Mouse (Mus musculus): ENCODE data around the gene Bcas1. TPM values are rescaled to one million over a fixed set of nuclear protein-coding genes. Genes with fewer than 3 reads are reported as not detected.

Bcas1 gene
- polyA plus RNA-seq, 1 experiment from 2014 or later: 1.9 TPM

DNA sequence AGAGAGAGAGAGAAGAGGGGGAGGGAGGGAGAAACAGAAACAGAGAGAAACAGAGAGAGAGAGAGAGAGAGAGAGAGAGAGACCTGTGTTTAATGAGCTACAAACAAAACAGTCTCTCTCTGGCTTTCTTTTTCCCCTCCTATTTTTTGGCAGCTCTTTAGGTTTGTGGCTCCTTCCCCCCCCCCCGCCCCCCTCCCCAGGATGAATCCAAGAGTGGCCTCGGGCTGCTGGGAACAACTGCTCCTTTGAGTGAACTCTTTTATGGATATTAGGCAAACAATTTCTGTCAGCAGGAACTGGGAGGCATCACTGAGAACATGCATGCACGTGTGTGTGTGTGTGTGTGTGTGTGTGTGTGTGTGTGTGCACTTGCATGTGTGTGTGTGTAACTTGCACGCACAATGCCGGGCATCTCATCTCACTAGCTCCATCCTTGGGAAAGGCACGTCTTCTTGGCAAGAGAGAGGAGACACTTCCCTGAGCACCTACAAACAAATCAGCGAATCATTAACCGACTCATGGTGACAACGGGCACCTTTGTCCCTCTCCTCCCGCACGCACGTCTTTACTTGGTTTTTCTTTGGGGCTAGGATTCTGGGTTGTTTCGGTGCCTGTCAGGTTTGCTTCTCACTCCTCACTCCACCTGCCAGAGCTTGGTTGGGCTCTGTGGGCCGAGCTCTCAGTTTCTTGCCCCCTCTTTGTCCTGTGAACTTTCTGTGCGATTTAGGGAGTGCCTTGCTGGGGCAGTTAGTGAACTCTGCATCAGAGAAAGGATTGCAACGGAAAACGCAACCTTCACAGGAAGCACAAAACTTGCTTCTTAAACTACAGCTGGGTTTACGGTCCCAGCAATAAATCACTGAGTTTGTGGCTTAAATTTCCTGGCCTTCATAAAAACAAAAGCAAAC is 82.9 kb downstream of the Bcas1 start:
- Histone ChIP-seq H3K27me3 (no peaks in the 10 kb centered on the region), H3K4me1 (peaks cover 53% of the 10 kb centered on the region), H3K27ac (peak overlapping the region; percentile 57), H3K9me3 (no peaks in the 10 kb centered on the region), H3K9ac (no peak overlapping the region), H3K4me3 (no peak overlapping the region), H3K36me3 (no peaks in the 10 kb centered on the region), H3K4me2 (no peak overlapping the region)
- 17% methylated on average over 16 of the region's 18 CpGs for WGBS
- ATAC-seq (ENCODE audit: borderline replicate concordance, extremely low read depth, low FRiP score, low TSS enrichment): peak; percentile 7; the same call in 1 of the 2 replicates

DNA sequence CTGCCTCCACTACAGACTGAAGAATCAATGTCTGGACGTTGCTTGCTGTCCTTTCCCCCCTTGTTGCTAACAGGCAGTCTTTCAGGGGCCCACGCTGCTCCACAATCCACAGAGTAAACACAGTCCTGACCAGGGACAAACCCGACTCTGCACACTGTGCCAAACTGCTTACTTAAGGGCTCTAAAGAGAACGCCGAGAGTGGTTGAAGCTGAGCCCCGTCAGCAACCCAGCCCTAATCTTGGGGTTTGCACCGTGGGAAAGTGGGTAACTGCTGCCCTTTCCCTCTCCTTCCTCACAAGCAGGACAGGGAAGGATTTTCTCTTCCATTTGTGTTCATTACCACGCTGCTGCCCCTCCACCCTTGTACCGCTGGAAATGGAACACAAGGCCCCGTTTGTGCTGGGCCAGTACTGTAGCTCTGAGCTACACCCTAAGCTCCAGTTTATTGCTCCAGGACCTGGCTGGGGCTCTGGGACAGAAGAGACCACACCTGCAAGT is 83.8 kb downstream of the Bcas1 start:
- peak overlapping the region; percentile 77 for H3K27ac ChIP-seq
- ATAC-seq (ENCODE audit: borderline replicate concordance, extremely low read depth, low FRiP score, low TSS enrichment): no peak; the same call in 1 of the 2 replicates
- no peaks in the 10 kb centered on the region for H3K27me3 ChIP-seq
- no peak overlapping the region for H3K9ac ChIP-seq
- H3K4me1 ChIP-seq: peaks cover 49% of the 10 kb centered on the region
- WGBS: 24% methylated on average over 10 of the region's 10 CpGs
- peak overlapping the region; percentile 12; the same call in 1 of the 2 replicates for H3K4me2 ChIP-seq
- H3K4me3 ChIP-seq: no peak overlapping the region
- no peaks in the 10 kb centered on the region for H3K9me3 ChIP-seq
- no peaks in the 10 kb centered on the region for H3K36me3 ChIP-seq

DNA sequence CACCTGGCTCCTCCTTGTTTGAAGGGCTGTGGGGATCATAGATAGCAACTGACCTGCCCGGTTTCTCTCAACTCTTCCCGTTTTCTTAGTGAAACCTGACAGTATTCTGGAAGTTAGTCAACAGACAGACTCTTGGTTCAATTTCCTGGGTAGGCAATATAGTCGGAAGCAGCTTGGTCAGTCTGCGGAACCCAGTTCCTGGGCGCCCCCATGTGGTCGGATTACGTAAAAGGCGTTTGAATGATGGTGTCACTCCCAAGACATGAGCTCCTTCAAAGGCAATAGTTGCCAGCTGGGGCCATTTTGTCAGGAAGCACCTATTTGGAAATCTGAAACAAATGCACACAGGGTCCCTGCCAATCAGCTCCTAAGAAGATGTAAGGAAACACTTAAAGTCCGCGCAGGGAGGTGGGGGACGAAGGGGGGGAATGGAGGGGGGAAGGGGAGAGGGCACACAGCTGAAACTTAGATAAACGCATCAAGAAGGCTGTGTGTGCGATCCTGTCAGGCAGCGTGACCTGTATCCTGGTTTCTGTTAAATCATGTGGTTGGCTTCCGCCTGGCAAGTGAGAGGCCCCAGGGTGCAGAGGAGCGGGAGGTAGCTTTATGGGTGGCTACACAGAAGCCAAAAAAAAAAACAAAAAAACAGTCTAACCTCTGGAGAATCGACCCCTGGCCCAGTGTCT is 84.4 kb downstream of the Bcas1 start:
- H3K27me3 ChIP-seq: no peaks in the 10 kb centered on the region
- peak; percentile 13; the same call in 1 of the 2 replicates for ATAC-seq (ENCODE audit: borderline replicate concordance, extremely low read depth, low FRiP score, low TSS enrichment)
- no peak overlapping the region for H3K4me3 ChIP-seq
- H3K4me1 ChIP-seq: peaks cover 49% of the 10 kb centered on the region
- WGBS: 17% methylated on average over 17 of the region's 17 CpGs
- peak overlapping the region; percentile 77 for H3K27ac ChIP-seq
- H3K9me3 ChIP-seq: no peaks in the 10 kb centered on the region
- H3K4me2 ChIP-seq: peak overlapping the region; percentile 12; the same call in 1 of the 2 replicates
- no peak overlapping the region for H3K9ac ChIP-seq
- H3K36me3 ChIP-seq: no peaks in the 10 kb centered on the region

DNA sequence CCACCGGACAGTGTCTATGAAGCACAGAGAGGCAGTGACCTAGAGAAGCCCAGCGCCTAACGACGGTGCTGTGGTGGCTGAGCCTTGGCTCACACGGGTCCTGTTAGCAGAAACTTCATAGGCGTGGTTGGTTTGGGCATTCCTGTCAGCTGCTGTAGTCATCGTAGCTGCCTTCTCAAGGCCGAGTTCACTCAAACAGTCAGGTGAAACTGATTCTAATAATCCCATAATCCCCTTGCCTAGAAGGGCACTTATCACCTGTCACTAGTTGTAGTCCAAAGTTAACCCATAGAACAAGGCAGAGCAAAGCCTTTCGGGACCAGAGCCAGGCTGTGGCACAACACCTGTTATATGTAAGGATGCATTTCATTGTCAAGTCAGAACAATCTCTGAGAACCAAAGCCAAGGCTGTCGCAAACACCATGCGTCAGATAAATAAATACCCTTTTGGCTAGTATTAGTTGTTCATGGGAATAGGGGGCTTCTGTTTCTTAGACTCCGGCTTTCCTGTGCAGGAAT is 85.3 kb downstream of the Bcas1 start:
- WGBS: 79% methylated on average over 12 of the region's 12 CpGs
- ATAC-seq (ENCODE audit: borderline replicate concordance, extremely low read depth, low FRiP score, low TSS enrichment): no peak
- Histone ChIP-seq H3K36me3 (no peaks in the 10 kb centered on the region), H3K4me2 (no peak overlapping the region), H3K4me1 (peaks cover 42% of the 10 kb centered on the region), H3K27ac (no peak overlapping the region), H3K9me3 (no peaks in the 10 kb centered on the region), H3K9ac (no peak overlapping the region), H3K27me3 (no peaks in the 10 kb centered on the region), H3K4me3 (no peak overlapping the region)

DNA sequence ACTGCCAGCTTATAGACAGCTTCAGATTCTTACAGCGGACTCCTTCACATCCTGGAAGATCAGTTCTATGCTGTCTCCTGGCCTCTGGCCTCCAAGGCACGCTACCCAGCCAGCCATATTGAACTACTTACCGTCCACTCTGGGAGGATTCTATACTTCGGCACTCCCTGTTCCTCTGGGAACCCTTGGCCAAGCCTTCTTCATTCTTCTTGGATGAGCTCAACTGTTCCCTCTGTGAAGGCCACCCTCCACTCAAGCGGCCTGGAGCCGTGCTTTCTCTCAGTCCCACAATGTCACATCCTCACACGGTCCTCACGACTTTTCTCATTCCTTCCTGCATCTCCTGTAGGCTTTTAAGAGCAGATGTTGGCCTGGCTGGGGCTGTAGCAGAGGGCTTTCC is 86.5 kb downstream of the Bcas1 start:
- H3K4me1 ChIP-seq: peaks cover 38% of the 10 kb centered on the region
- WGBS: 73% methylated on average over 8 of the region's 8 CpGs

DNA sequence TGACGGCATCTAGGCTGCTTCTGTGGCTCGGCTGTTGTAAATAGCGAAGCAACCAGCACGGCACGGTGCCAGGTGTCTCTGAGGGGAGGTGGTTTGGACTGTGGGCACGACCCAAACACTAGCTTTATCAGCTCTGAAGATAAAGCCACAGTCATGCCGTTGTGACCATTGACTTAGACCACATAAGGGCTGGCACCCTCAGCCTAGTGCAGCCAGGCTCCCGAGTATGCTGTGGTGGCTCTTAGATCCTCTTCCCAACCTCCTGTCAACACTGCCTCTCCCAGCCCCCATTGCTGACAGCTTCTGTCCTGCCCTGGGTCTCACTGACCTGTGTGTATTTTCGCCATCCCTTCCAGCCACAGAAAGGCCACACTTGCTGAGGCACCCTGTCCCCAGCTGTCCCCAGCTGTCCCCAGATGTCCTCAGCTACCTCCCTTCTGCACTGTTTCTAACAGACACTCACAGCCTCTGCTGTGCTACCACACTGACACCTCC is 91.3 kb downstream of the Bcas1 start:
- peak; percentile 69 for ATAC-seq (ENCODE audit: borderline replicate concordance, extremely low read depth, low FRiP score, low TSS enrichment)
- Histone ChIP-seq H3K36me3 (no peaks in the 10 kb centered on the region), H3K4me2 (no peak overlapping the region), H3K27ac (no peak overlapping the region), H3K27me3 (no peaks in the 10 kb centered on the region), H3K4me1 (peaks cover 8% of the 10 kb centered on the region), H3K9ac (no peak overlapping the region), H3K9me3 (no peaks in the 10 kb centered on the region), H3K4me3 (no peak overlapping the region)
- WGBS: 39% methylated on average over 9 of the region's 9 CpGs

More for the DNA sequence above, 86.5 kb downstream of the Bcas1 start:
- no peak overlapping the region for H3K9ac ChIP-seq
- no peaks in the 10 kb centered on the region for H3K9me3 ChIP-seq
- H3K36me3 ChIP-seq: no peaks in the 10 kb centered on the region
- H3K4me2 ChIP-seq: no peak overlapping the region
- no peak overlapping the region for H3K4me3 ChIP-seq
- H3K27me3 ChIP-seq: no peaks in the 10 kb centered on the region
- no peak overlapping the region for H3K27ac ChIP-seq
- ATAC-seq (ENCODE audit: borderline replicate concordance, extremely low read depth, low FRiP score, low TSS enrichment): no peak

DNA sequence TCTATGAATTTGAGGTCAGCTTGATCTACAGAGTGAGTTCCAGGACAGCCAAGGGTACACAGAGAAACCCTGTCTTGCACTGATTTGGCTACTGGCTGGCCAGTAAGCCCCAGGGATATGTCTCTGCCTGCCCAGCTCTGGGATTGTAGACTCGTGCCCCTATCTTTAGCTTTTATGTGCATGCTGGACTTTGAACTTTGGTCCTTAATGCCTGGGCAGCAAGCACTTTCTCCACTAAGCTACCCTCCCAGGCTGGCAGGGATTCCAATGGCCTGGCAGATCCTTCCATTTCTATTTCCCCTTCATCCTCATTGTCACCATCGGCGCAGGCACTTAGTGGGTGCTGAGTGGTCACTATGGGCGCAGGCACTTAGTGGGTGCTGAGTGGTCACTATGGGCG is 92.5 kb downstream of the Bcas1 start:
- Histone ChIP-seq H3K36me3 (no peaks in the 10 kb centered on the region), H3K27ac (no peak overlapping the region), H3K9ac (no peak overlapping the region), H3K9me3 (no peaks in the 10 kb centered on the region), H3K4me3 (no peak overlapping the region), H3K4me1 (peaks cover 14% of the 10 kb centered on the region), H3K4me2 (no peak overlapping the region), H3K27me3 (no peaks in the 10 kb centered on the region)
- no peak for ATAC-seq (ENCODE audit: borderline replicate concordance, extremely low read depth, low FRiP score, low TSS enrichment)
- WGBS: 93% methylated on average over 5 of the region's 5 CpGs

DNA sequence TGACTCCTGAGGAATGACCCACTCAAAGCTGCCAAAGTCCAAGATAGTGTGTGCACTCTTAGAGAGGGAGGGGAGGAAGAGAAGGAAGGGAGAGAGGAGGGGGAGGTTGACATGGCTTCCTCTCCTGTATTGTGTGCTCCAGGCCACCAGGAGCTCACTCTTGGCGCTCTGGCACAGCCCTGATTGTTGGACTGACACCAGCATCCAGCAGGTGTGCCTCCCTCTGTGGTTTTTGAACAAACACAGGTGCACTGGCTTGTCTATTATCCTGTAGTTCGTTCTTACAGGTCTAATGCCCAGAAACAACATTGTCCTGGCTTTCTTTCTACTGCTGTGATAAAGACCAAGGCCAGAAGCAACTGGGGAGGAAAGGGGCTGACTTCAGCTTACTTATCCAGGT is 95.8 kb downstream of the Bcas1 start:
- WGBS: 68% methylated on average over 2 of the region's 2 CpGs
- no peak for ATAC-seq (ENCODE audit: borderline replicate concordance, extremely low read depth, low FRiP score, low TSS enrichment)
- Histone ChIP-seq H3K27me3 (no peaks in the 10 kb centered on the region), H3K9me3 (no peaks in the 10 kb centered on the region), H3K9ac (no peak overlapping the region), H3K27ac (no peak overlapping the region), H3K4me1 (peaks cover 17% of the 10 kb centered on the region), H3K4me2 (no peak overlapping the region), H3K36me3 (no peaks in the 10 kb centered on the region), H3K4me3 (no peak overlapping the region)

DNA sequence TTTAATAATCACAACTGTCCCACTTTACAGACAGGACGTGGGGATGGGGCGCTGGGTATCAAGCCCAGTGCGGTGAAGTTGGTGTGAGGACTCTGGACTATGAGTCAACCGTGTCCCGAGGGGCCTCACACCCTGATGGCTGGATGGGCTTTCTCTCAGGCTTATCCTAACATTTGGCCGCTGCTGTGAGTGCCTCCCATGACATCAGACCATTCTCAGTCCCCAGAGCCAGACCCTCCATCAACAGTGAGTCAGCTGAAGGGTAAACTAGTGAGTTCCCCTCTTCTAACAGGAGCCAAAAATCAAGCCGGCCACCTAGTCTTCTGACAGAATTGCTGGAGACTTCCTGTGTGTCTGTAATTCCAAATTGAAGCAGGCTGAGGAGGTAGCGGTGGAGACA is 97.2 kb downstream of the Bcas1 start:
- H3K36me3 ChIP-seq: no peaks in the 10 kb centered on the region
- 0 out of 2 replicates have a peak, but pooled peaks cover 9% of the 10 kb centered on the region for H3K4me1 ChIP-seq
- no peaks in the 10 kb centered on the region for H3K9me3 ChIP-seq
- 48% methylated on average over 8 of the region's 8 CpGs for WGBS
- no peak overlapping the region for H3K4me3 ChIP-seq
- no peak overlapping the region for H3K9ac ChIP-seq
- H3K4me2 ChIP-seq: no peak overlapping the region
- 0 out of 2 replicates have a peak, but pooled peaks have one; percentile 46 for ATAC-seq (ENCODE audit: borderline replicate concordance, extremely low read depth, low FRiP score, low TSS enrichment)
- H3K27me3 ChIP-seq: no peaks in the 10 kb centered on the region
- H3K27ac ChIP-seq: peak overlapping the region; percentile 37

DNA sequence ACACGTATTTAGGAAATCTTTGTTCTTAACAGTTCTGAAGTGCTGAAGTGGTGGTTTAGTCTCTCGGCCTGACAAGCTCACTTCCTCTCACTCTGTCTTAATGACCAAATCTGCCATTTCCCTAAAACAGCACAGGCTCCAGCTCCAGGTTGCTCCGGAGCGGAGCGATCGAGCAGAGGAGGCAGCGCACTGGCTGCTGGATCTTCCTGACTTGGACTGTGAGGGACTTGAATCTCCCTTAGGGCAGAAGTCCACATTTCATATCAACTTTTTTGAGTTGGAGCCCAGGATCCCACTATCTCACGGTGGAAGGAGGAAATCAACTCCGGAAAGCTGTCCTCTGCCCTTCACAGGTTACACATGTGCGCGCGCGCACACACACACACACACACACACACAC is 97.7 kb downstream of the Bcas1 start:
- Histone ChIP-seq H3K4me2 (no peak overlapping the region), H3K9ac (no peak overlapping the region), H3K36me3 (no peaks in the 10 kb centered on the region), H3K4me3 (no peak overlapping the region), H3K4me1 (0 out of 2 replicates have a peak, but pooled peaks cover 9% of the 10 kb centered on the region), H3K9me3 (no peaks in the 10 kb centered on the region), H3K27me3 (no peaks in the 10 kb centered on the region), H3K27ac (peak overlapping the region; percentile 37; the same call in 1 of the 2 replicates)
- WGBS: 72% methylated on average over 13 of the region's 13 CpGs
- ATAC-seq (ENCODE audit: borderline replicate concordance, extremely low read depth, low FRiP score, low TSS enrichment): no peak

DNA sequence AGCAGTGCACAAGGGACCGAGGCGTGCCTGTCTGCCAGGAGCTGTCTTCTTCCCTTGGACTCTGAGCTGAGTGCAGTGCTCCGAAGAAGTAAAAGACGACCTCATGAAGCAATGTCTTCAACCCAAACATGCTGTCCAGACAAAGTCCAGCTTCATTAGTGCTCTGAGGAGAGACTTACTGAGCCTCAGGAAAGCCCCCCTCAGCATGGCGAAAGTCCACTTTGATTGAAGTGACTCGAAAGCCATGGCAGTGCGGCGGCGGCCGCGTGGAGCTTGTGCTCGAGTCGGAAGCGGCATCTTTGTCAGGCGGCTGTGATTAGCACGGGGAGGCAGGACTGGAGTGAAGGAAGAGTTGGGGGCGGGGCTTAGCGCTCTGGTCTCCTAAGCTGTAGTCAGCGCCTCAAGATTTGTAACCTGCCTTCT is 103.7 kb downstream of the Bcas1 start:
- no peaks in the 10 kb centered on the region for H3K27me3 ChIP-seq
- H3K4me1 ChIP-seq: peaks cover 27% of the 10 kb centered on the region
- no peak overlapping the region for H3K27ac ChIP-seq
- ATAC-seq (ENCODE audit: borderline replicate concordance, extremely low read depth, low FRiP score, low TSS enrichment): peak; percentile 67; the same call in 1 of the 2 replicates
- no peaks in the 10 kb centered on the region for H3K9me3 ChIP-seq
- H3K4me3 ChIP-seq: peak overlapping the region; percentile 31
- 2% methylated on average over 19 of the region's 19 CpGs for WGBS
- H3K4me2 ChIP-seq: peak overlapping the region; percentile 62
- H3K9ac ChIP-seq: peak overlapping the region; percentile 30; the same call in 1 of the 2 replicates
- H3K36me3 ChIP-seq: no peaks in the 10 kb centered on the region
